Mouse (Mus musculus) forebrain, postnatal 0 days (tissue): Measurements from ENCODE around the gene Ncoa5. TPM values are rescaled to one million over a fixed set of nuclear protein-coding genes. Genes with fewer than 3 reads are reported as not detected.

Source experiments
- ATAC-seq: fragments of 200-750 bp; cut with Nextera tagmentation; 2 replicates; pipeline ENCODE4 v1.8.0; 2017; ENCODE audit warnings: mild to moderate bottlenecking, moderate library complexity
- DNase-seq: peaks from one replicate; pipeline ENCODE4 v3.0.0-alpha.2; 2015
- H3K27ac ChIP-seq: fragments of 300-500 bp; sonication (generic); 2 replicates; pipeline ENCODE4 v1.5.1; 2014; ENCODE audit warnings: low read depth, mild to moderate bottlenecking, antibody characterized with exemption, low read length, moderate library complexity, mixed read lengths
- H3K27me3 ChIP-seq: fragments of 300-500 bp; sonication (generic); 2 replicates; pipeline ENCODE4 v1.6.1; 2014; ENCODE audit warnings: mild to moderate bottlenecking, low read length, mixed read lengths; ENCODE audit not compliant: insufficient read depth
- H3K36me3 ChIP-seq: fragments of 300-500 bp; sonication (generic); 2 replicates; pipeline ENCODE4 v1.6.1; 2014; ENCODE audit warnings: mild to moderate bottlenecking, moderate library complexity; ENCODE audit not compliant: insufficient read depth
- H3K4me1 ChIP-seq: fragments of 300-500 bp; sonication (generic); 2 replicates; pipeline ENCODE4 v1.6.1; 2014; ENCODE audit warnings: antibody characterized with exemption; ENCODE audit not compliant: insufficient read depth
- H3K4me2 ChIP-seq: fragments of 300-500 bp; sonication (generic); 2 replicates; pipeline ENCODE4 v1.6.1; 2014; ENCODE audit warnings: low read depth, mild to moderate bottlenecking, moderate library complexity
- H3K4me3 ChIP-seq: fragments of 300-500 bp; sonication (generic); 2 replicates; pipeline ENCODE4 v1.5.1; 2014; ENCODE audit warnings: low read depth, low read length, mixed read lengths
- H3K9ac ChIP-seq: fragments of 300-500 bp; sonication (generic); 2 replicates; pipeline ENCODE4 v1.6.1; 2014; ENCODE audit warnings: mild to moderate bottlenecking
- H3K9me3 ChIP-seq: fragments of 300-500 bp; sonication (generic); 2 replicates; pipeline ENCODE4 v1.6.1; 2016; ENCODE audit warnings: low read length
- CTCF ChIP-seq: sonication (generic); IDR thresholded peaks from 2 replicates; pipeline ENCODE4 v1.5.1; 2016; ENCODE audit warnings: antibody characterized with exemption, control low read depth, low read depth
- WGBS: fragments of 180-500 bp; shearing (Covaris S2); extraction: QIAGEN DNeasy Blood & Tissue Kit; methylation state at CpG from one replicate; pipeline ENCODE4 v1.1.7; 2014; 5-methylcytosine and 5-hydroxymethylcytosine counted together
- polyA plus RNA-seq: library from polyadenylated mRNA; unstranded; fragments of >200 nt; fragmentation: Nextera tagmentation; extraction: Ambion mirVana; gene quantifications from 2 replicates; pipeline ENCODE4 v1.2.1, GENCODE M21; 2015
- total RNA-seq: library from RNA; depleted of rRNA; stranded (reverse); fragments of >200 nt; gene quantifications from 2 replicates; pipeline ENCODE4 v1.2.3, GENCODE M21; 2014

The Ncoa5 gene
- total and polyA plus RNA-seq, 2 experiments from 2014 or later: 64.4 to 96.3 TPM

GRCm38 (mm10) chr2:164967193-164967592 lies 67.5 kb downstream of the Ncoa5 start:
- Histone ChIP-seq H3K9me3 (no peaks in the 10 kb centered on the region), H3K27me3 (peaks cover 14% of the 10 kb centered on the region; the same call in 1 of the 2 replicates), H3K4me1 (peaks cover 28% of the 10 kb centered on the region), H3K4me2 (peak overlapping the region; percentile 79), H3K27ac (no peak overlapping the region), H3K36me3 (no peaks in the 10 kb centered on the region), H3K4me3 (peak overlapping the region; percentile 59; the same call in 1 of the 2 replicates), H3K9ac (no peak overlapping the region)
- peak; percentile 47 for TF ChIP-seq CTCF
- 11% methylated on average over 6 of the region's 6 CpGs for WGBS
- DNase-seq: no peak
- no peak for ATAC-seq

- 24% methylated on average over 8 of the region's 8 CpGs for WGBS
- no peaks in the 10 kb centered on the region for H3K9me3 ChIP-seq
- ATAC-seq: no peak
- H3K4me3 ChIP-seq: no peak overlapping the region
- H3K4me2 ChIP-seq: no peak overlapping the region
- no peaks in the 10 kb centered on the region for H3K36me3 ChIP-seq
- no peak overlapping the region for H3K9ac ChIP-seq
- no peak for DNase-seq
- no peak for TF ChIP-seq CTCF
- peaks cover 23% of the 10 kb centered on the region for H3K4me1 ChIP-seq
- H3K27ac ChIP-seq: no peak overlapping the region
- H3K27me3 ChIP-seq: peaks cover 14% of the 10 kb centered on the region; the same call in 1 of the 2 replicates
These were observed 68.3 kb downstream of the Ncoa5 start for GRCm38 (mm10) chr2:164966381-164966780.

GRCm38 (mm10) chr2:164964981-164965380 lies 69.7 kb downstream of the Ncoa5 start:
- H3K4me1 ChIP-seq: peaks cover 22% of the 10 kb centered on the region
- peak overlapping the region; percentile 40 for H3K4me2 ChIP-seq
- ATAC-seq: no peak
- H3K27me3 ChIP-seq: 0 out of 2 replicates have a peak, but pooled peaks cover 14% of the 10 kb centered on the region
- H3K4me3 ChIP-seq: no peak overlapping the region
- H3K9me3 ChIP-seq: no peaks in the 10 kb centered on the region
- peak overlapping the region; percentile 83 for H3K27ac ChIP-seq
- H3K36me3 ChIP-seq: no peaks in the 10 kb centered on the region
- TF ChIP-seq CTCF: no peak
- DNase-seq: no peak
- WGBS: 80% methylated on average over 1 of the region's 1 CpGs
- peak overlapping the region; percentile 32; the same call in 1 of the 2 replicates for H3K9ac ChIP-seq

- Histone ChIP-seq H3K4me1 (peaks cover 18% of the 10 kb centered on the region), H3K27me3 (0 out of 2 replicates have a peak, but pooled peaks cover 9% of the 10 kb centered on the region), H3K9me3 (no peaks in the 10 kb centered on the region), H3K9ac (peak overlapping the region; percentile 32), H3K4me2 (peak overlapping the region; percentile 40), H3K27ac (peak overlapping the region; percentile 83), H3K4me3 (peak overlapping the region; percentile 12; the same call in 1 of the 2 replicates), H3K36me3 (no peaks in the 10 kb centered on the region)
- WGBS: 16% methylated on average over 9 of the region's 9 CpGs
- TF ChIP-seq CTCF: no peak
- ATAC-seq: peak; percentile 70
- DNase-seq: peak; percentile 89
These were observed 70.3 kb downstream of the Ncoa5 start for GRCm38 (mm10) chr2:164964242-164964894.

DNA sequence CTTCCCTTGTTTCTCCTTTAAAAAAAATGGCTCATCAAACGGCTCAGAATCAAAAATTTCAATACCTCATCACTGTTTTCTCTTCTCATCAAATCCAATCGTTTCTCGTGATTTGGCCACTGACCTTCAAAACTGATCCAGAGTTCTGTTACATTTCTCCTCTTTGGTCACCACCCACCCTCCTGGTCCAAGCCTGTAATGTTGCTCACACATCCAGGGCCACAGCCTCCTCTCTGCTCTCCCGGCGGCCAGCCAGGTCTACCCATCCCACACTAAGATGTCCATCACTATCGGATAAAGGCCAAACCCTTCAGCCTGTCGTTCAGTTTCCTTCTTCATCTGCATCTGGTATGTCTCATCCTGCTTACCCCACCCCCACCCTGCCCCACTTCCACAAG lies 72.5 kb downstream of the Ncoa5 start:
- Histone ChIP-seq H3K4me3 (no peak overlapping the region), H3K4me2 (no peak overlapping the region), H3K9me3 (no peaks in the 10 kb centered on the region), H3K4me1 (peaks cover 14% of the 10 kb centered on the region), H3K9ac (no peak overlapping the region), H3K27me3 (0 out of 2 replicates have a peak, but pooled peaks cover 4% of the 10 kb centered on the region), H3K27ac (no peak overlapping the region), H3K36me3 (no peaks in the 10 kb centered on the region)
- no peak for TF ChIP-seq CTCF
- no peak for DNase-seq
- ATAC-seq: no peak
- WGBS: 44% methylated on average over 7 of the region's 7 CpGs

GRCm38 (mm10) chr2:164961506-164962182 lies 73.0 kb downstream of the Ncoa5 start:
- H3K9me3 ChIP-seq: no peaks in the 10 kb centered on the region
- H3K27me3 ChIP-seq: no peaks in the 10 kb centered on the region
- 5% methylated on average over 17 of the region's 17 CpGs for WGBS
- no peaks in the 10 kb centered on the region for H3K36me3 ChIP-seq
- H3K27ac ChIP-seq: peak overlapping the region; percentile 24
- peak; percentile 86 for DNase-seq
- H3K4me2 ChIP-seq: peak overlapping the region; percentile 71
- H3K9ac ChIP-seq: peak overlapping the region; percentile 58
- H3K4me1 ChIP-seq: peaks cover 14% of the 10 kb centered on the region
- peak; percentile 86 for TF ChIP-seq CTCF
- H3K4me3 ChIP-seq: peak overlapping the region; percentile 60
- ATAC-seq: no peak
